Mouse (Mus musculus): ENCODE results near the gene Dennd1a.

- TF ChIP-seq CTCF (conservative IDR thresholded peaks at IDR 0.05; ENCODE audit: insufficient read depth, insufficient read length, low read depth, low read length) (no peak), POLR2A (IDR thresholded peaks at IDR 0.05; ENCODE audit: low read depth, low read length) (no peak)
Measured at GRCm38 (mm10) chr2:37764514-37764913, 522.7 kb downstream of the Dennd1a start.
